Mouse (Mus musculus): ENCODE results near the gene Lrrc17. TPM values are rescaled to one million over a fixed set of nuclear protein-coding genes. Genes with fewer than 3 reads are reported as not detected.

Lrrc17 gene
- polyA plus RNA-seq, 1 experiment from 2014 or later = 9.9 TPM

DNA sequence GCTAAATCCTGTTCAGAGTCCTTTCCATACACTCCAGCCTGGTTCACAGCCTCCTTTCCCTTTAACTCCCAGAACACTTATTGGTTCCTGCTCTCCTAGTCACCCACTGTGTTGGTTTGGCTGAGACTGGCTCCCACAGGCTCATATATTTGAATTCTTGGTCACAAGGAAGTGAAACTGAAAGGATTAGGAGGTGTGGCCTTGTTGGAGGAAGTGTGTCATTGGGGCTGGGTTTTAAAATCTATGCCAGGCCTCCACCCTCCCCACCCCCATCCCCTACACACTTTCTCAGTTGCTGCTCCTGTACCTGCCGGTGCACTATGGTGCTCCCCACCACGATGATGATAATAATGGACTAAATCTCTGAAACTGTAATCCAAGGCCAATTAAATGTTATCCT lies 25.8 kb upstream of the Lrrc17 start:
- Histone ChIP-seq H3K27ac (no peak overlapping the region), H3K27me3 (ENCODE audit: insufficient read depth, poor library complexity, severe bottlenecking) (no peaks in the 10 kb centered on the region), H3K36me3 (no peaks in the 10 kb centered on the region), H3K9me3 (no peaks in the 10 kb centered on the region), H3K4me1 (peaks cover 19% of the 10 kb centered on the region), H3K4me3 (no peak overlapping the region)
- WGBS = 87% methylated on average over 2 of the region's 2 CpGs
- DNase-seq (ENCODE audit: low spot score) = no peak

DNA sequence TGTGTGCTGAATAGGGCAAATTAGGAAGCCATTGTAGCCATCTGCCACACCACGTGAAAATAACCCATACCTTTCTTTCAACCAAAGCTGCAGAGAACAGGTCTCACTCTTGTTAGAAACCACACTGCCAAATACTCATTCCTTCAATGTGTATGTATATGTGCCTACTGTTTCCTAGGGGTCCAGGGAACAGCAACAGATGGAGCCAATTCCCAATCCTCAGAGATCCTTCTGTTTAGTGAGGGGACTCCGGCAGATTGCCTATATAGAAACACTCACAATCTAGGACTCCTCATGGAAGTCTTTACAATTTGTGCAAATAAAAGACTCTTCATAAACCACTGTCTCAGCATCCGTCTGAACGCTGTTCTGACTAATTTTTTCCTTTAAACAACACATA lies 25.2 kb upstream of the Lrrc17 start:
- Histone ChIP-seq H3K27ac (no peak overlapping the region), H3K9me3 (no peaks in the 10 kb centered on the region), H3K4me1 (peaks cover 13% of the 10 kb centered on the region), H3K36me3 (no peaks in the 10 kb centered on the region), H3K4me3 (no peak overlapping the region), H3K27me3 (ENCODE audit: insufficient read depth, poor library complexity, severe bottlenecking) (no peaks in the 10 kb centered on the region)
- WGBS = 84% methylated on average over 4 of the region's 4 CpGs
- no peak for DNase-seq (ENCODE audit: low spot score)

- 82% methylated on average over 3 of the region's 3 CpGs for WGBS
- Histone ChIP-seq H3K4me1 (peaks cover 6% of the 10 kb centered on the region), H3K36me3 (no peaks in the 10 kb centered on the region), H3K27ac (no peak overlapping the region), H3K9me3 (no peaks in the 10 kb centered on the region), H3K27me3 (ENCODE audit: insufficient read depth, poor library complexity, severe bottlenecking) (no peaks in the 10 kb centered on the region), H3K4me3 (no peak overlapping the region)
- DNase-seq (ENCODE audit: low spot score) = no peak
Observed at GRCm38 (mm10) chr5:21519166-21519565, 24.2 kb upstream of the Lrrc17 start.

- Histone ChIP-seq H3K4me1 (0 out of 2 replicates have a peak, but pooled peaks cover 8% of the 10 kb centered on the region), H3K9me3 (no peaks in the 10 kb centered on the region), H3K27ac (no peak overlapping the region; the same call in 1 of the 2 replicates), H3K4me3 (no peak overlapping the region), H3K36me3 (no peaks in the 10 kb centered on the region), H3K27me3 (ENCODE audit: insufficient read depth, poor library complexity, severe bottlenecking) (no peaks in the 10 kb centered on the region)
- WGBS = 65% methylated on average over 11 of the region's 11 CpGs
- no peak for DNase-seq (ENCODE audit: low spot score)
Observed at GRCm38 (mm10) chr5:21526835-21527485, 16.4 kb upstream of the Lrrc17 start.

DNA sequence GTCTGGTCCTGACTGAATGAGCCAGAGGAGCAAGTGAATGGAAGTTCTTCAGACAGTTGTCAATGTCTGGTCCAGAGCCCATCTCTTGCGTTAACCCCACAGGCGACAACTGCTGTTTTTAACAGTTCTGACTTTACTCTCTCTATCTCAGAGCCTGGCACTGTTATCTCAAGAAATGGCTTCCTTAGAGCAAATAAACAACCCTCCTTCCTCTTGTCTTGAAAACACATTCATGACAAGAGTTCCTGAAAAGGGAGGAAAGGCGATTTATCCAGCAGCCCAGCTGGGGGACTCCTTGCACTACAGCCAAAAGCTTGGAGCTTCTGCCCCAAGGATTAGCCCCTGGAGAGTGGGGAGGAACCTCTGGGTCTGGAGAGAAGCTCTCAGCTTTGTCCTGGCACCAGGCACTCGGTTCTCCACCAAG lies 15.9 kb upstream of the Lrrc17 start:
- WGBS = 22% methylated on average over 4 of the region's 4 CpGs
- no peak for DNase-seq (ENCODE audit: low spot score)
- H3K4me1 ChIP-seq = 0 out of 2 replicates have a peak, but pooled peaks cover 8% of the 10 kb centered on the region
- no peak overlapping the region for H3K4me3 ChIP-seq
- H3K27me3 ChIP-seq (ENCODE audit: insufficient read depth, poor library complexity, severe bottlenecking) = no peaks in the 10 kb centered on the region
- H3K27ac ChIP-seq = no peak overlapping the region; the same call in 1 of the 2 replicates
- H3K9me3 ChIP-seq = no peaks in the 10 kb centered on the region
- no peaks in the 10 kb centered on the region for H3K36me3 ChIP-seq

GRCm38 (mm10) chr5:21528068-21528842 lies 15.1 kb upstream of the Lrrc17 start:
- DNase-seq (ENCODE audit: low spot score) = no peak
- H3K4me1 ChIP-seq = 0 out of 2 replicates have a peak, but pooled peaks cover 8% of the 10 kb centered on the region
- 74% methylated on average over 15 of the region's 15 CpGs for WGBS
- H3K27me3 ChIP-seq (ENCODE audit: insufficient read depth, poor library complexity, severe bottlenecking) = no peaks in the 10 kb centered on the region
- no peak overlapping the region for H3K27ac ChIP-seq
- H3K4me3 ChIP-seq = no peak overlapping the region
- no peaks in the 10 kb centered on the region for H3K36me3 ChIP-seq
- H3K9me3 ChIP-seq = no peaks in the 10 kb centered on the region

- no peak for DNase-seq (ENCODE audit: low spot score)
- Histone ChIP-seq H3K27me3 (ENCODE audit: insufficient read depth, poor library complexity, severe bottlenecking) (no peaks in the 10 kb centered on the region), H3K27ac (no peak overlapping the region), H3K9me3 (no peaks in the 10 kb centered on the region), H3K4me3 (no peak overlapping the region), H3K4me1 (0 out of 2 replicates have a peak, but pooled peaks cover 8% of the 10 kb centered on the region), H3K36me3 (no peaks in the 10 kb centered on the region)
- 85% methylated on average over 8 of the region's 8 CpGs for WGBS
Observed at GRCm38 (mm10) chr5:21529110-21529720, 14.1 kb upstream of the Lrrc17 start.

DNA sequence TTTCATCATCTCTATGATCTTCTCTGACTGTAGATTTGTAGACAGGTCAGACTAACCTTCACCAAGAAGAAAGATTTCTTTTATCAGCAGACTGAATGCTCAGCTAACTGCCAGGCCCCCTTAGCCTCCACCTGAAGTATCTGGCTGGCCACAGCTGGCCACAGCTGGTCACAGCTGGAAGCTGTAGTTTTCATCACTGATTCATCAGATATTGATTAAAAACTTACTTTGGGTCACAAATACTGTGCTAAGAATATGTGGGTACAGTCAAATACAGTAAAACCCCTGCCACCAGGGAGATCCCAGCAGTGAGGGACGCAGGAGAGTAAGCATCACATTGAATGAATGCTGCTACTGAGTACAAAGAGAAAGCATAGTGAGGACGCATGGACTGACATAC lies 11.2 kb upstream of the Lrrc17 start:
- no peaks in the 10 kb centered on the region for H3K36me3 ChIP-seq
- no peak overlapping the region for H3K27ac ChIP-seq
- 0 out of 2 replicates have a peak, but pooled peaks cover 3% of the 10 kb centered on the region for H3K9me3 ChIP-seq
- no peaks in the 10 kb centered on the region for H3K27me3 ChIP-seq (ENCODE audit: insufficient read depth, poor library complexity, severe bottlenecking)
- H3K4me1 ChIP-seq = 0 out of 2 replicates have a peak, but pooled peaks cover 8% of the 10 kb centered on the region
- no peak for DNase-seq (ENCODE audit: low spot score)
- no peak overlapping the region for H3K4me3 ChIP-seq
- whole genome bisulfite sequencing = 83% methylated on average over 2 of the region's 2 CpGs

DNA sequence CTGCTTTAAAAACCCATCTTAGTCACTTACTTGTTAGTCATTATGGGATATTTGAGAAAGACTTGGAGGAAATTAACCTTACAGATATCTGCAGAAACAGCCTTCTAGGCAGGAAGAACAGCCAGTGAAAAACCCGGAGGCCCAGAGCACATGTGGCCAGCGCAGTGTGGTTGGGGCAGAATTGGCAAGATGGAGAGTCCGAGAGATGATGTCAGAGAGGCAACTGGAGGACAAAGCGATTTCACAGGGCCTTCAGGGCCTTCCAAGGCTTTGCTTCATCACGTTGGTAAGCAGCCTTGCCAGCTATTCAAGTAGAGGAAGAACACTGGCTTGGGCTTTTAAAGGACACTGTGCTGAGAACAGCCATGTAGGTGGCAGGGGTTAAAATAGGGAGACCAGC lies 10.4 kb upstream of the Lrrc17 start:
- H3K36me3 ChIP-seq = no peaks in the 10 kb centered on the region
- H3K27me3 ChIP-seq (ENCODE audit: insufficient read depth, poor library complexity, severe bottlenecking) = no peaks in the 10 kb centered on the region
- no peak overlapping the region for H3K4me3 ChIP-seq
- no peak for DNase-seq (ENCODE audit: low spot score)
- H3K4me1 ChIP-seq = 0 out of 2 replicates have a peak, but pooled peaks cover 4% of the 10 kb centered on the region
- 79% methylated on average over 5 of the region's 5 CpGs for WGBS
- 0 out of 2 replicates have a peak, but pooled peaks cover 3% of the 10 kb centered on the region for H3K9me3 ChIP-seq
- H3K27ac ChIP-seq = no peak overlapping the region

- WGBS = 69% methylated on average over 4 of the region's 4 CpGs
- H3K36me3 ChIP-seq = no peaks in the 10 kb centered on the region
- no peak for DNase-seq (ENCODE audit: low spot score)
- no peaks in the 10 kb centered on the region for H3K27me3 ChIP-seq (ENCODE audit: insufficient read depth, poor library complexity, severe bottlenecking)
- no peaks in the 10 kb centered on the region for H3K9me3 ChIP-seq
- peaks cover 8% of the 10 kb centered on the region for H3K4me1 ChIP-seq
- H3K27ac ChIP-seq = no peak overlapping the region
- H3K4me3 ChIP-seq = no peak overlapping the region
Observed at GRCm38 (mm10) chr5:21542226-21542625, 1.1 kb upstream of the Lrrc17 start.

GRCm38 (mm10) chr5:21544821-21545220 lies 1.5 kb downstream of the Lrrc17 start:
- Histone ChIP-seq H3K27me3 (ENCODE audit: insufficient read depth, poor library complexity, severe bottlenecking) (no peaks in the 10 kb centered on the region), H3K4me1 (peaks cover 8% of the 10 kb centered on the region), H3K9me3 (no peaks in the 10 kb centered on the region), H3K27ac (no peak overlapping the region), H3K36me3 (no peaks in the 10 kb centered on the region), H3K4me3 (no peak overlapping the region)
- 75% methylated on average over 3 of the region's 3 CpGs for WGBS
- DNase-seq (ENCODE audit: low spot score) = no peak

GRCm38 (mm10) chr5:21545227-21545626 lies 1.9 kb downstream of the Lrrc17 start:
- no peaks in the 10 kb centered on the region for H3K27me3 ChIP-seq (ENCODE audit: insufficient read depth, poor library complexity, severe bottlenecking)
- no peak for DNase-seq (ENCODE audit: low spot score)
- no peaks in the 10 kb centered on the region for H3K36me3 ChIP-seq
- no peak overlapping the region for H3K4me3 ChIP-seq
- no peaks in the 10 kb centered on the region for H3K9me3 ChIP-seq
- H3K27ac ChIP-seq = no peak overlapping the region
- peaks cover 8% of the 10 kb centered on the region for H3K4me1 ChIP-seq

- Histone ChIP-seq H3K36me3 (no peaks in the 10 kb centered on the region), H3K27ac (no peak overlapping the region), H3K9me3 (no peaks in the 10 kb centered on the region), H3K27me3 (ENCODE audit: insufficient read depth, poor library complexity, severe bottlenecking) (no peaks in the 10 kb centered on the region), H3K4me1 (peaks cover 8% of the 10 kb centered on the region), H3K4me3 (no peak overlapping the region)
- DNase-seq (ENCODE audit: low spot score) = no peak
- WGBS = 90% methylated on average over 4 of the region's 4 CpGs
Observed at GRCm38 (mm10) chr5:21545786-21546185, 2.4 kb downstream of the Lrrc17 start.

Measured in heart, embryonic 10.5 days (tissue).